Mouse (Mus musculus): ENCODE data around the gene B4galt7.

DNA sequence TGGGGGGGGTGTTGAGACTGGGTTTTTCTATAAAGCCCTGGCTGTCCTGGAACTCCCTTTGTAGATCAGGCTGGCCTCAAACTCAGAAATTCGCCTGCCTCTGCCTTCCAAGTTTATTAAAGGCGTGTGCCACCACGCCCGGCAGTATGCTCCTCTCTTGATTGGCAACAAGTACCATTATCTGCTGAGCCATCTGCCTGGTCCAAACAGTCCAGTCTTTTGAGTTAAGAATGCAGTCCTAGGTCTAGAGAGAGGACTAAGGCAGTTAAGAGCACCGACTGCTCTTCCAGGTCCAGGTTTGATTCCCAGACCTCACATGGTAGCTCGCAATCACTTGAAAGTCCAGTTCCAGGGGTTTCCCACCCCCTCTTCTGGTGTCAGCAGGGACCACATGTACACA, 51.3 kb downstream of the B4galt7 start:
- TF ChIP-seq CTCF (IDR thresholded peaks at IDR 0.05; ENCODE audit: borderline replicate concordance, control insufficient read depth, extremely low read depth, insufficient read depth, low read length, poor library complexity) (no peak), POLR2A (IDR thresholded peaks at IDR 0.05; ENCODE audit: control insufficient read depth, extremely low read depth, insufficient read depth, low read length, poor library complexity) (no peak)
